Mouse (Mus musculus) heart, embryonic 13.5 days (tissue): ENCODE results near the gene Mphosph10. TPM values are rescaled to one million over a fixed set of nuclear protein-coding genes. Genes with fewer than 3 reads are reported as not detected.

ENCODE experiments used
- ATAC-seq: fragments of 200-750 bp; cut with Nextera tagmentation; 2 replicates; pipeline ENCODE4 v1.8.0; 2017; ENCODE audit warnings: moderate TSS enrichment; ENCODE audit not compliant: insufficient number of reproducible peaks, low FRiP score, low TSS enrichment; ENCODE audit errors: extremely low read depth
- H3K27ac ChIP-seq: fragments of 300-500 bp; sonication (generic); replicated peaks from 2 replicates; pipeline ENCODE4 v1.5.1; 2015; ENCODE audit warnings: moderate library complexity, mild to moderate bottlenecking, inconsistent platforms
- H3K27me3 ChIP-seq: fragments of 300-500 bp; sonication (generic); replicated peaks from 2 replicates; pipeline ENCODE4 v1.6.1; 2015; ENCODE audit warnings: mild to moderate bottlenecking, inconsistent platforms
- H3K36me3 ChIP-seq: fragments of 300-500 bp; sonication (generic); 2 replicates; pipeline ENCODE4 v1.6.1; 2015; ENCODE audit warnings: mild to moderate bottlenecking, inconsistent platforms
- H3K4me1 ChIP-seq: fragments of 300-500 bp; sonication (generic); 2 replicates; pipeline ENCODE4 v1.6.1; 2015; ENCODE audit warnings: inconsistent platforms
- H3K4me2 ChIP-seq: fragments of 300-500 bp; sonication (generic); 2 replicates; pipeline ENCODE4 v1.6.1; 2015; ENCODE audit warnings: inconsistent platforms, mild to moderate bottlenecking, moderate library complexity
- H3K4me3 ChIP-seq: fragments of 300-500 bp; sonication (generic); 2 replicates; pipeline ENCODE4 v1.5.1; 2015; ENCODE audit warnings: moderate library complexity, mild to moderate bottlenecking, inconsistent platforms
- H3K9ac ChIP-seq: fragments of 300-500 bp; sonication (generic); 2 replicates; pipeline ENCODE4 v1.6.1; 2015; ENCODE audit warnings: inconsistent platforms, mild to moderate bottlenecking, moderate library complexity
- H3K9me3 ChIP-seq: fragments of 300-500 bp; sonication (generic); 2 replicates; pipeline ENCODE4 v1.6.1; 2016; ENCODE audit warnings: inconsistent platforms
- WGBS: fragments of 180-500 bp; shearing (Covaris S2); methylation state at CpG from one replicate; pipeline ENCODE4 v1.1.7; 2015; ENCODE audit warnings: mixed read lengths; 5-methylcytosine and 5-hydroxymethylcytosine counted together
- polyA plus RNA-seq: library from polyadenylated mRNA; unstranded; fragments of >200 nt; fragmentation: Nextera tagmentation; extraction: Ambion mirVana; gene quantifications from 2 replicates; pipeline ENCODE4 v1.2.1, GENCODE M21; 2015

Gene Mphosph10
- polyA plus RNA-seq, 1 experiment from 2014 or later: 23.2 TPM

DNA sequence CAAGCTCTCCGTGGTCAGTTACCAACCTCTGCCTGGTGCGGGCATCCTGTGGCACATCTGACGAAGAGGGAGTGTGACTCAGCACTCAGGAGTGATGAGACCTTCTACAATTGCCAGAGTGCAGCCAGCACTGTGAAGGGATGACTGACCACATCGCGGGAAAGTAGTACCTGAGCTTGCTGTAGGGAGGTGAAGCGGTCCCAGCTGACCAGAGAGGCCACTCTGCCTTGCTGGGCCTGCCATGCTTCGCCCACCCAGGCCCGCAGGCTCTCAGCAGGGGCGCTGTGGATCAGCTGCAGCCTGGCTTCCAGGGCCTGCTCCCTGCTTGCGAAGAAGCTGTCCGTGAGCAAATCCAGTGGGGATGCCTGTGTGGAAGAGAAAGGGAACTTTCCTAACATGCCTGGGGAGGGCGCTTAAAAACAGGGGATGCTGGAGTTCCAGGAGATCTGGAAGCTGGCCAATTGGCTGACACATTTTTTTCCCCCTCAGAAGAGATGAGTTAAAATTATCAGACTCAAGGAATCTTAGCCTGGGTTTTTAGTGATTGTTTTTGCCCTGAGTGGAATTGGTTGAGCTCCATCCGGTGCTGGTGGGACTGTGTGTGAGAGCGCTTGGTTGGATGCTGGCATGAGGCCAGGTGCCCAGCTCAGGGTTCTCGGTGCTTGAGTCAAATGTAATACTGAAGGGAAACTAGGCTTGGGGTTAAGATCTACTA is 42.8 kb downstream of the Mphosph10 start:
- no peaks in the 10 kb centered on the region for H3K9me3 ChIP-seq
- no peak overlapping the region for H3K9ac ChIP-seq
- no peak for ATAC-seq
- H3K27me3 ChIP-seq: no peaks in the 10 kb centered on the region
- 81% methylated on average over 15 of the region's 15 CpGs for WGBS
- no peak overlapping the region for H3K4me2 ChIP-seq
- H3K27ac ChIP-seq: no peak overlapping the region
- peaks cover 76% of the 10 kb centered on the region for H3K36me3 ChIP-seq
- no peak overlapping the region for H3K4me3 ChIP-seq
- H3K4me1 ChIP-seq: no peaks in the 10 kb centered on the region

DNA sequence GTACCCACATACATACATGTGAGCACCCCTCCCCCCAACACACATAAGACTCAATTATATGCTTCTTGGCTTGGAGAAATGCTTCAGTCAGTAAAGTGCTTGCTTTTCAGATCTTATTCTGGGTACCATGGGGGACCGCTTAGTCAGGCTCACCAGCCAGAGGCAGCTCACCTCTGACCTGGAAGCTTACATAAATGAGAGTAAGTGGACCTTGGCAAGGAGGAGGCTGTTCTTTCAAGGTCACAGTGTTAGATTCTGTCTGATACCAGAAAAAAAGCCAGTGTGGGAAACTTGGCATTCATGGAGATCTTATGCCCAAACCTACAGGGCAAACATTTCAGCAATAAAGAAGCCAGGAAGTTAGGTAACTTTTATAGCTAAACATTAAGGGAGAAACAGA is 44.3 kb downstream of the Mphosph10 start:
- Histone ChIP-seq H3K36me3 (peaks cover 66% of the 10 kb centered on the region), H3K4me2 (no peak overlapping the region), H3K9ac (no peak overlapping the region), H3K27me3 (no peaks in the 10 kb centered on the region), H3K9me3 (no peaks in the 10 kb centered on the region), H3K4me1 (no peaks in the 10 kb centered on the region), H3K4me3 (no peak overlapping the region), H3K27ac (no peak overlapping the region)
- WGBS: 89% methylated on average over 1 of the region's 1 CpGs
- no peak for ATAC-seq

DNA sequence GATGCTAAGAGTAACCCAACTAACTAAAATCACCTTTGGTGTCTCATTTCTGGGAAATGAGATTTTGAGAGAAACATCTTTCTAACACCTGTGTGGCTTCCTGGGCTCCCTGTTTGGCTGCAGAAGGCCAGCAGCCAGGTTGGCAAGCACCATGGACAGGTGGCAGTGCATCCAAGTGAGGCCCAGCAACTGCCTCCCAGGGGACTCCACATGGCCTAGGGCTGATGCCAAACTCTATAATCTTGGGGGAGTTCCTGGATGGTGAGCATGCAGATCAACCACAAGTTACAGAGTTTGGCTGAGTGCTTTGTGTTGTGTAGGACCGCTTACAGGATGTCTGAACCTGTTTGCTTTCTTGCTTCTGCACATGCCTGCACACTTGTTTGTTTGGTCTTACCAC is 59.4 kb downstream of the Mphosph10 start:
- no peak overlapping the region for H3K4me2 ChIP-seq
- peaks cover 75% of the 10 kb centered on the region for H3K36me3 ChIP-seq
- H3K9me3 ChIP-seq: no peaks in the 10 kb centered on the region
- WGBS: 87% methylated on average over 1 of the region's 1 CpGs
- no peak overlapping the region for H3K27ac ChIP-seq
- H3K9ac ChIP-seq: no peak overlapping the region
- no peaks in the 10 kb centered on the region for H3K4me1 ChIP-seq
- no peak overlapping the region for H3K4me3 ChIP-seq
- H3K27me3 ChIP-seq: no peaks in the 10 kb centered on the region
- no peak for ATAC-seq

DNA sequence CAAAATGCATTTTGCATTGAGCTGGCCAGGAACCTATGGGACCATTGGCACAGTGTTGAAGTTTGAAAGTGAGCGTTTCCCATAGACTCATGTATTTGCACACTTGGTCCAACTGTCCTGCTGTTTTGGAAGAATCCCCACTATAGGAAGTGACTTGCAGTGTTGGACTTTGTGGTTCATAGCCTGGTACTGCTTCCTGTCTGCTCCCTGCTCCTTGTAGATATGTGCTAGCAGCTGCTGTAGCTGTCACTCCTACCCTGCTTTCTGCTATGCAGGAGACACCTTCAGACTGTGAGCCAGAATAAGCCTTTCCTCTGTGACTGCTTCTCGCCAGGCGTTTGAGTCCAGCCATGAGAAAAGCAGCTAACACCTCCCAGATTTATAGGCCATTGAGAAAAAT is 60.8 kb downstream of the Mphosph10 start:
- no peaks in the 10 kb centered on the region for H3K9me3 ChIP-seq
- H3K4me1 ChIP-seq: no peaks in the 10 kb centered on the region
- peaks cover 69% of the 10 kb centered on the region for H3K36me3 ChIP-seq
- H3K9ac ChIP-seq: no peak overlapping the region
- no peak for ATAC-seq
- no peak overlapping the region for H3K4me3 ChIP-seq
- no peak overlapping the region for H3K4me2 ChIP-seq
- H3K27ac ChIP-seq: no peak overlapping the region
- 94% methylated on average over 3 of the region's 3 CpGs for WGBS
- H3K27me3 ChIP-seq: no peaks in the 10 kb centered on the region

DNA sequence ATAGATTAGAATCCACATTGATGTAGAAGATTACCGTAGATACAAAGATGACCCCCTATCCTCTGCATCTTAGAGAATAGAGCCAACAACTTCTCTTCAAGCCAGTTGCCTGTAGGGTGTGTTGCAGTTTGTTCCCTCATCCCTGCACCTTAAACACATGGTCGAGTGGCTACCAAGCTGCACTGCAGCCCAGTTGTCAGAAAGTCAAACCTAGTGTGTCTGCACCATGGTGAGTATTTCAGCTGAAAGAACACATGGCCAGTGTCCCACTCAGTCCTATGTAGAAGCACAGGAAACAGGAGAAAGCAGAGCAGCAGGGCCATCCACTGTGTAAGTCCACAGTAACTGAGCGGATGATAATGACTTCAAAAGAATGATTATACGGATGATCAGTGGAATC is 64.6 kb downstream of the Mphosph10 start:
- H3K27ac ChIP-seq: no peak overlapping the region
- no peaks in the 10 kb centered on the region for H3K9me3 ChIP-seq

DNA sequence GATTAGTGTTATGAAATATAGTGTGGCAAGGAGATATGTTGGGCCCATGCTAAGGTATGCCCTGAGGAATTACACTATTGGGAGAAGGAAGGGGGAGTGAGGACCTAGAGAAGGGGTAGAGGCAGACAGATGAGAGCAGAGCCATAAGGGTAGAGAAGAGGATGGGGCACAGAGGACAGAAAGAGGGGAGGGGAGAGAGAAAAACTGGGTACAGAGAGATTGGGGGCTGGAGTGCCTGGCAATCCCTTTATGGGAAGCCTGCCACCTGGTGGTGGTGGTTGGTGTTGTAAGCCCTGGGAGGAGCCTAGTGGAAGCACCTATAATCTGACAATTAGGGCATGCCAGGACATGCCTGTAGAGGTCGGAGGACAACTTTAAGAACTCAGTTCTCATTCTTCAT is 65.2 kb downstream of the Mphosph10 start:
- Histone ChIP-seq H3K36me3 (peaks cover 58% of the 10 kb centered on the region), H3K9me3 (no peaks in the 10 kb centered on the region), H3K27me3 (no peaks in the 10 kb centered on the region), H3K4me3 (no peak overlapping the region), H3K4me1 (no peaks in the 10 kb centered on the region), H3K4me2 (no peak overlapping the region), H3K9ac (no peak overlapping the region), H3K27ac (no peak overlapping the region)
- WGBS: 13% methylated on average over 1 of the region's 1 CpGs
- no peak for ATAC-seq

More for the DNA sequence above, 64.6 kb downstream of the Mphosph10 start:
- H3K4me2 ChIP-seq: no peak overlapping the region
- no peak for ATAC-seq
- no peaks in the 10 kb centered on the region for H3K27me3 ChIP-seq
- H3K4me1 ChIP-seq: no peaks in the 10 kb centered on the region
- 79% methylated on average over 4 of the region's 4 CpGs for WGBS
- no peak overlapping the region for H3K9ac ChIP-seq
- H3K4me3 ChIP-seq: no peak overlapping the region
- H3K36me3 ChIP-seq: peaks cover 55% of the 10 kb centered on the region

Other genes starting within 250 kb of the Mphosph10 start
- gene Trpm1, start 238.4 kb downstream of the Mphosph10 start, polyA plus RNA-seq: 0.16 TPM in 1 of 2 replicates, not detected in the other
- 4.8 and 5.0 TPM in 2 replicates for gene Mtmr10, start 104.6 kb downstream of the Mphosph10 start, polyA plus RNA-seq
- gene Fan1, start 18.2 kb downstream of the Mphosph10 start, polyA plus RNA-seq: 4.5 and 4.7 TPM in 2 replicates
- gene Mcee, start 339 bp upstream of the Mphosph10 start, polyA plus RNA-seq: 105 and 115 TPM in 2 replicates
- gene Apba2, start 109.4 kb upstream of the Mphosph10 start, polyA plus RNA-seq: 0.55 and 1.3 TPM in 2 replicates